ENCODE assay signal across 1 mouse cellular context in genomic region chr19:42022542-42022848, GRCm38 (mm10).
TF ChIP-seq lines count a peak whose summit lies in the region.

No protein-coding gene starts in this region.

TF ChIP-seq in ES-E14, 5 proteins besides CTCF, POLR2A, EP300 and RAD21:
- TF ChIP-seq ZNF384 (IDR thresholded peaks at IDR 0.05; ENCODE audit: low read depth, low read length) (no peak), CHD2 (IDR thresholded peaks at IDR 0.05; ENCODE audit: low read depth, low read length) (no peak), MAFK (IDR thresholded peaks at IDR 0.05; ENCODE audit: insufficient read depth, low read depth, low read length) (no peak), HCFC1 (IDR thresholded peaks at IDR 0.05; ENCODE audit: borderline replicate concordance, insufficient read depth, low read length) (no peak), ZC3H11A (IDR thresholded peaks at IDR 0.05; ENCODE audit: borderline replicate concordance, low read depth, low read length) (no peak)
